Mouse (Mus musculus) limb, embryonic 12.5 days (tissue): Measurements from ENCODE around the gene C2cd3. TPM values are rescaled to one million over a fixed set of nuclear protein-coding genes. Genes with fewer than 3 reads are reported as not detected.

Experiments used
- ATAC-seq: fragments of 200-750 bp; cut with Nextera tagmentation; 2 replicates; pipeline ENCODE4 v1.8.0; 2017; ENCODE audit warnings: low read depth, moderate TSS enrichment; ENCODE audit not compliant: insufficient number of reproducible peaks, insufficient read depth, low FRiP score, low TSS enrichment
- H3K27ac ChIP-seq: fragments of 300-500 bp; sonication (generic); 2 replicates; pipeline ENCODE4 v1.5.1; 2016; ENCODE audit warnings: mild to moderate bottlenecking, moderate library complexity
- H3K27me3 ChIP-seq: fragments of 300-500 bp; sonication (generic); 2 replicates; pipeline ENCODE4 v1.6.1; 2016; ENCODE audit warnings: mild to moderate bottlenecking, moderate library complexity
- H3K36me3 ChIP-seq: fragments of 300-500 bp; sonication (generic); 2 replicates; pipeline ENCODE4 v1.6.1; 2016; ENCODE audit warnings: mild to moderate bottlenecking, moderate library complexity
- H3K4me1 ChIP-seq: fragments of 300-500 bp; sonication (generic); replicated peaks from 2 replicates; pipeline ENCODE4 v1.6.1; 2016
- H3K4me2 ChIP-seq: fragments of 300-500 bp; sonication (generic); 2 replicates; pipeline ENCODE4 v1.6.1; 2016; ENCODE audit warnings: mild to moderate bottlenecking, moderate library complexity
- H3K4me3 ChIP-seq: fragments of 300-500 bp; sonication (generic); replicated peaks from 2 replicates; pipeline ENCODE4 v1.5.1; 2016; ENCODE audit warnings: mild to moderate bottlenecking
- H3K9ac ChIP-seq: fragments of 300-500 bp; sonication (generic); replicated peaks from 2 replicates; pipeline ENCODE4 v1.6.1; 2016; ENCODE audit warnings: mild to moderate bottlenecking, moderate library complexity
- H3K9me3 ChIP-seq: fragments of 300-500 bp; sonication (generic); 2 replicates; pipeline ENCODE4 v1.6.1; 2016; ENCODE audit warnings: mild to moderate bottlenecking, moderate library complexity
- WGBS: fragments of 180-500 bp; shearing (Covaris S2); methylation state at CpG from one replicate; pipeline ENCODE4 v1.1.7; 2016; 5-methylcytosine and 5-hydroxymethylcytosine counted together
- polyA plus RNA-seq: library from polyadenylated mRNA; unstranded; fragments of >200 nt; fragmentation: Nextera tagmentation; extraction: Ambion mirVana; gene quantifications from 2 replicates; pipeline ENCODE4 v1.2.1, GENCODE M21; 2016

The C2cd3 gene
- polyA plus RNA-seq, 1 experiment from 2014 or later = 37.7 TPM

GRCm38 (mm10) chr7:100458153-100458552 lies 86.1 kb downstream of the C2cd3 start:
- H3K4me3 ChIP-seq = no peak overlapping the region
- H3K27ac ChIP-seq = no peak overlapping the region
- H3K27me3 ChIP-seq = no peaks in the 10 kb centered on the region
- peaks cover 94% of the 10 kb centered on the region for H3K36me3 ChIP-seq
- WGBS = 71% methylated on average over 1 of the region's 1 CpGs
- H3K9ac ChIP-seq = no peak overlapping the region
- no peaks in the 10 kb centered on the region for H3K4me1 ChIP-seq
- no peak overlapping the region for H3K4me2 ChIP-seq
- H3K9me3 ChIP-seq = no peaks in the 10 kb centered on the region
- no peak for ATAC-seq

DNA sequence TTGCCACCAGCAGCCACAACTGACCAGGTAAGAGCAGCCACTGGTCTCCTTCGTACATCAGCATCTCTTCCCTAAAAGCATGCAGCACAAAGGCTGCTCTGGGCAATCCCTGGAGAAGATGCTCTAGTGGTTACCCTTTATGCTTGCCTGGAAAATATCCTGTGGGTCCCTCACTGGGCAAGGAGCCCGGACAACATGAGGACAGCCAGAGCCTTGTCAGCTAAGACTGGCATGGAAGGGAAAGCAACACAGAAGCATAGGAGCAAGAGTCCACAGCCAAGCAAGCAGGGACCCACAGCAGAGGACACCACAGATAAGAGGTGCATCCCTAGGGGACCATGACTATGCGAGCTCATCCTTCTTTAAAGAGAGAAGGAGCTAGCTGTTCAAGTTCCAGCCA lies 87.8 kb downstream of the C2cd3 start:
- H3K4me3 ChIP-seq = no peak overlapping the region
- no peaks in the 10 kb centered on the region for H3K9me3 ChIP-seq
- WGBS = 95% methylated on average over 3 of the region's 3 CpGs
- no peaks in the 10 kb centered on the region for H3K27me3 ChIP-seq
- peaks cover 89% of the 10 kb centered on the region for H3K36me3 ChIP-seq
- no peak overlapping the region for H3K27ac ChIP-seq
- H3K4me2 ChIP-seq = no peak overlapping the region
- ATAC-seq = no peak
- H3K9ac ChIP-seq = no peak overlapping the region
- H3K4me1 ChIP-seq = no peaks in the 10 kb centered on the region

GRCm38 (mm10) chr7:100461621-100462151 lies 89.7 kb downstream of the C2cd3 start:
- 0 out of 2 replicates have a peak, but pooled peaks cover 2% of the 10 kb centered on the region for H3K4me1 ChIP-seq
- H3K4me2 ChIP-seq = no peak overlapping the region
- no peaks in the 10 kb centered on the region for H3K9me3 ChIP-seq
- H3K9ac ChIP-seq = no peak overlapping the region
- H3K27ac ChIP-seq = no peak overlapping the region
- H3K36me3 ChIP-seq = peaks cover 89% of the 10 kb centered on the region
- H3K4me3 ChIP-seq = no peak overlapping the region
- H3K27me3 ChIP-seq = no peaks in the 10 kb centered on the region
- no peak for ATAC-seq
- WGBS = 86% methylated on average over 6 of the region's 6 CpGs

GRCm38 (mm10) chr7:100463194-100463593 lies 91.2 kb downstream of the C2cd3 start:
- H3K36me3 ChIP-seq = peaks cover 86% of the 10 kb centered on the region
- WGBS = 77% methylated on average over 9 of the region's 9 CpGs
- H3K9ac ChIP-seq = no peak overlapping the region
- H3K4me3 ChIP-seq = no peak overlapping the region
- H3K4me1 ChIP-seq = 0 out of 2 replicates have a peak, but pooled peaks cover 2% of the 10 kb centered on the region
- H3K4me2 ChIP-seq = no peak overlapping the region
- no peaks in the 10 kb centered on the region for H3K9me3 ChIP-seq
- H3K27ac ChIP-seq = no peak overlapping the region
- no peaks in the 10 kb centered on the region for H3K27me3 ChIP-seq
- ATAC-seq = no peak

DNA sequence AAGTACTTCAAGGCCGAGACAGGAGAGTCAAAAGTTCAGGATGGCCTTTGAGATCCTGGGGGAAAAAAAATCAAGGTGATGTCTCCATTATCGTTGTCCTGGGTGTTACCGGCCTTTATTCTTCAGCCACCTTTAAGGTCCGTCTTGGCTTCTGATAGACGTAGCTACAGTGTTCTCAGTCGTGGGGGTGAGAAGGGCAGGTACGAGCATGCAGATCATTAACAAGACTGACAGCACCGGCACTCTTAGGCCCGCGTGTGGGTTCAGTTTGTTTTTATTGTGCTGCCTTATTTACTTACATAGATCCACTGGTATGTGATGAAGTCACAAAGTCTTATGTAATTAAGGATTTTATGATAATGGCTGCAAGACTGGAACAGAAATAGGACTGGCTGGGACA lies 91.7 kb downstream of the C2cd3 start:
- WGBS = 72% methylated on average over 10 of the region's 10 CpGs
- H3K9me3 ChIP-seq = no peaks in the 10 kb centered on the region
- H3K4me2 ChIP-seq = no peak overlapping the region
- H3K9ac ChIP-seq = no peak overlapping the region
- H3K36me3 ChIP-seq = peaks cover 88% of the 10 kb centered on the region
- no peak overlapping the region for H3K4me3 ChIP-seq
- H3K27me3 ChIP-seq = no peaks in the 10 kb centered on the region
- H3K4me1 ChIP-seq = 0 out of 2 replicates have a peak, but pooled peaks cover 2% of the 10 kb centered on the region
- no peak for ATAC-seq
- H3K27ac ChIP-seq = no peak overlapping the region

- Histone ChIP-seq H3K27me3 (no peaks in the 10 kb centered on the region), H3K9me3 (no peaks in the 10 kb centered on the region), H3K4me1 (0 out of 2 replicates have a peak, but pooled peaks cover 2% of the 10 kb centered on the region), H3K36me3 (peaks cover 88% of the 10 kb centered on the region), H3K4me2 (no peak overlapping the region), H3K27ac (no peak overlapping the region), H3K9ac (no peak overlapping the region), H3K4me3 (no peak overlapping the region)
- WGBS = 87% methylated on average over 7 of the region's 7 CpGs
- no peak for ATAC-seq
Observed at GRCm38 (mm10) chr7:100464248-100464647, 92.2 kb downstream of the C2cd3 start.

DNA sequence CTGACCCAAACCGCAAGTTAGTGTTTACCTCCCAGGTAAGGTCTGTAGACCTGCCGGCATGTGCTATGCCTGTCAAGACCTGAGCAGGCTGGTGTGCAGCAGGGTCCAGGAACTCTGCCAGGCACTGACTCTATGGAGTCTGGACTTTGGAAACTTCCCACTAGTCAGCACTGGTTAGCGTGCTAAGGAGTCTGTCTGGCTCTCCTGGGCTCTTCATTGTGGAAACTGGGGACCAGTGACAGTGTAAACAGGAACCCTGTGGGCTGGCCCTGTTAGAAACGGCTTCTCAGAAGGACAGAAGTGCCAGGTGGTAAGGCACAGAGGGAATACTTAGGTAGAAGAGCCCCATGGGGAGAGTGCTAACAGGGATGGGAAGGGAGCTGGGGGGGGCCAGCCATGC lies 93.2 kb downstream of the C2cd3 start:
- H3K36me3 ChIP-seq = peaks cover 87% of the 10 kb centered on the region
- ATAC-seq = 0 out of 2 replicates have a peak, but pooled peaks have one; percentile 28
- WGBS = 81% methylated on average over 4 of the region's 4 CpGs
- H3K27ac ChIP-seq = peak overlapping the region; percentile 54; the same call in 1 of the 2 replicates
- no peak overlapping the region for H3K9ac ChIP-seq
- 0 out of 2 replicates have a peak, but pooled peaks cover 2% of the 10 kb centered on the region for H3K4me1 ChIP-seq
- no peaks in the 10 kb centered on the region for H3K27me3 ChIP-seq
- no peak overlapping the region for H3K4me2 ChIP-seq
- H3K9me3 ChIP-seq = no peaks in the 10 kb centered on the region
- H3K4me3 ChIP-seq = no peak overlapping the region

DNA sequence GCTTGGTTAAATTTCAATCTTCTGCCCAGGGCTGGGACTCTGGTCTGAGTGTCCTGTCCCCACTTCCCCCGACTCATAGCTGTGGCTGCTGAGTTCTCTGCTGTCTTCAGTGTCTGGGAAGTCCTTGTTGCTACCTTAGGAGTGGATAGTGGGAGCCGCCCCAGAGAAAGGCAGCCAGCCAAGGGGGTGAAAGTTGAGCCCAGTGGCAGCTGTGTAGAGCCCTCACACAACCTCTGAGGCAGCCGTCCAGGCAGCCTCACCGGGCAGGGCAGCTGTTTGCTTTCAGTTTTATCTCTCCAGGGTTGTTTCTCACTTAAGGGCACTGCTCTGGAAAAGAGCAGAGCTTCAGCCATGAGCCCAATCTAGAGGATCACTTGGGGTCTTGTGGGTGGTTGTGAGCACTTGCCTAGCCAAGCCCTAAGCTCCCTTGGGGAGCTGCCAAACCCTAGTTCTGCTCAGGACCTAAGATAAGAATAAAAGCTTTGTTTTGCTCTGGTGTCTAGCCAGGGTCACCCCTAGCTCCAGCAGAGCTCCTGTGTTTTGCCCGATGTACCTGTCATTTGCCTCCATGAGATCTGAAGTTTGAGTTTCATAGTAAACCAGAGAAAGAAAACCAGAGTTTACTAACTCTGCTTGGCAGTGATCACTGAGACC lies 93.8 kb downstream of the C2cd3 start:
- H3K36me3 ChIP-seq = peaks cover 87% of the 10 kb centered on the region
- no peak overlapping the region for H3K4me2 ChIP-seq
- peak overlapping the region; percentile 54 for H3K27ac ChIP-seq
- peak; percentile 37; the same call in 1 of the 2 replicates for ATAC-seq
- no peak overlapping the region for H3K9ac ChIP-seq
- H3K4me3 ChIP-seq = no peak overlapping the region
- 0 out of 2 replicates have a peak, but pooled peaks cover 2% of the 10 kb centered on the region for H3K4me1 ChIP-seq
- 62% methylated on average over 5 of the region's 5 CpGs for WGBS
- no peaks in the 10 kb centered on the region for H3K9me3 ChIP-seq
- no peaks in the 10 kb centered on the region for H3K27me3 ChIP-seq

- H3K27ac ChIP-seq = no peak overlapping the region
- H3K4me2 ChIP-seq = no peak overlapping the region
- WGBS = 88% methylated on average over 11 of the region's 11 CpGs
- H3K27me3 ChIP-seq = no peaks in the 10 kb centered on the region
- no peak overlapping the region for H3K4me3 ChIP-seq
- H3K36me3 ChIP-seq = peaks cover 82% of the 10 kb centered on the region
- 0 out of 2 replicates have a peak, but pooled peaks cover 2% of the 10 kb centered on the region for H3K4me1 ChIP-seq
- ATAC-seq = peak; percentile 57
- no peaks in the 10 kb centered on the region for H3K9me3 ChIP-seq
- no peak overlapping the region for H3K9ac ChIP-seq
Observed at GRCm38 (mm10) chr7:100466781-100467510, 94.9 kb downstream of the C2cd3 start.

GRCm38 (mm10) chr7:100468761-100469160 lies 96.7 kb downstream of the C2cd3 start:
- no peak overlapping the region for H3K4me3 ChIP-seq
- H3K27me3 ChIP-seq = no peaks in the 10 kb centered on the region
- H3K27ac ChIP-seq = no peak overlapping the region
- 92% methylated on average over 6 of the region's 6 CpGs for WGBS
- H3K9me3 ChIP-seq = no peaks in the 10 kb centered on the region
- no peak overlapping the region for H3K9ac ChIP-seq
- peaks cover 73% of the 10 kb centered on the region for H3K36me3 ChIP-seq
- H3K4me1 ChIP-seq = 0 out of 2 replicates have a peak, but pooled peaks cover 2% of the 10 kb centered on the region
- H3K4me2 ChIP-seq = no peak overlapping the region
- no peak for ATAC-seq

GRCm38 (mm10) chr7:100469502-100469901 lies 97.5 kb downstream of the C2cd3 start:
- no peak for ATAC-seq
- Histone ChIP-seq H3K9me3 (no peaks in the 10 kb centered on the region), H3K4me1 (0 out of 2 replicates have a peak, but pooled peaks cover 2% of the 10 kb centered on the region), H3K36me3 (peaks cover 66% of the 10 kb centered on the region), H3K4me3 (no peak overlapping the region), H3K9ac (no peak overlapping the region), H3K27me3 (no peaks in the 10 kb centered on the region), H3K4me2 (no peak overlapping the region), H3K27ac (no peak overlapping the region)
- 94% methylated on average over 1 of the region's 1 CpGs for WGBS
